Mouse (Mus musculus): Measurements from ENCODE around the gene Hdac7.

Hdac7 gene

GRCm38 (mm10) chr15:97766594-97767279 lies 77.6 kb downstream of the Hdac7 start:
- no peak for DNase-seq (ENCODE audit: low spot score)

- no peak for DNase-seq (ENCODE audit: low spot score)
Measured at GRCm38 (mm10) chr15:97766194-97766593, 78.1 kb downstream of the Hdac7 start.

- no peak for DNase-seq (ENCODE audit: low spot score)
Measured at GRCm38 (mm10) chr15:97765090-97765794, 79.1 kb downstream of the Hdac7 start.

- no peak for DNase-seq (ENCODE audit: low spot score)
Measured at GRCm38 (mm10) chr15:97764532-97764931, 79.8 kb downstream of the Hdac7 start.

- no peak for DNase-seq (ENCODE audit: low spot score)
Measured at GRCm38 (mm10) chr15:97763256-97764049, 80.8 kb downstream of the Hdac7 start.

- no peak for DNase-seq (ENCODE audit: low spot score)
Measured at GRCm38 (mm10) chr15:97762733-97763132, 81.6 kb downstream of the Hdac7 start.

- DNase-seq (ENCODE audit: low spot score): no peak
Measured at GRCm38 (mm10) chr15:97761438-97761837, 82.9 kb downstream of the Hdac7 start.

GRCm38 (mm10) chr15:97760952-97761351 lies 83.3 kb downstream of the Hdac7 start:
- DNase-seq (ENCODE audit: low spot score): no peak

GRCm38 (mm10) chr15:97760006-97760405 lies 84.3 kb downstream of the Hdac7 start:
- DNase-seq (ENCODE audit: low spot score): no peak

- DNase-seq (ENCODE audit: low spot score): no peak
Measured at GRCm38 (mm10) chr15:97755361-97755760, 88.9 kb downstream of the Hdac7 start.

GRCm38 (mm10) chr15:97754476-97754875 lies 89.8 kb downstream of the Hdac7 start:
- DNase-seq (ENCODE audit: low spot score): no peak

- DNase-seq (ENCODE audit: low spot score): no peak
Measured at GRCm38 (mm10) chr15:97752491-97752890, 91.8 kb downstream of the Hdac7 start.

GRCm38 (mm10) chr15:97751676-97752075 lies 92.6 kb downstream of the Hdac7 start:
- no peak for DNase-seq (ENCODE audit: low spot score)

GRCm38 (mm10) chr15:97750697-97751096 lies 93.6 kb downstream of the Hdac7 start:
- no peak for DNase-seq (ENCODE audit: low spot score)

- DNase-seq (ENCODE audit: low spot score): no peak
Measured at GRCm38 (mm10) chr15:97749841-97750240, 94.5 kb downstream of the Hdac7 start.

GRCm38 (mm10) chr15:97749397-97749796 lies 94.9 kb downstream of the Hdac7 start:
- no peak for DNase-seq (ENCODE audit: low spot score)

- no peak for DNase-seq (ENCODE audit: low spot score)
Measured at GRCm38 (mm10) chr15:97748964-97749363, 95.3 kb downstream of the Hdac7 start.

GRCm38 (mm10) chr15:97748309-97748708 lies 96.0 kb downstream of the Hdac7 start:
- DNase-seq (ENCODE audit: low spot score): no peak

GRCm38 (mm10) chr15:97747486-97747885 lies 96.8 kb downstream of the Hdac7 start:
- DNase-seq (ENCODE audit: low spot score): no peak

GRCm38 (mm10) chr15:97746748-97747147 lies 97.6 kb downstream of the Hdac7 start:
- DNase-seq (ENCODE audit: low spot score): no peak

GRCm38 (mm10) chr15:97746278-97746677 lies 98.0 kb downstream of the Hdac7 start:
- no peak for DNase-seq (ENCODE audit: low spot score)

- no peak for DNase-seq (ENCODE audit: low spot score)
Measured at GRCm38 (mm10) chr15:97745331-97745730, 99.0 kb downstream of the Hdac7 start.

- DNase-seq (ENCODE audit: low spot score): no peak
Measured at GRCm38 (mm10) chr15:97744930-97745329, 99.4 kb downstream of the Hdac7 start.
